Mouse (Mus musculus) gastrocnemius, adult 8-10 months (tissue): Measurements from ENCODE around the gene Ciz1. TPM values are rescaled to one million over a fixed set of nuclear protein-coding genes. Genes with fewer than 3 reads are reported as not detected.
"Not testable (repeated sequence)": the region's sequence is repeated elsewhere in the genome, so short reads cannot be mapped to it uniquely, and the experiment has no call there.

Source experiments
- DNase-seq, 2 experiments: peaks; one replicate each; pipeline ENCODE4 v3.0.0; 2022; ENCODE audit warnings: low spot score in 2 of 2
- total RNA-seq, 4 experiments: library from RNA; stranded (reverse); gene quantifications; 2 replicates each; pipeline ENCODE4 v1.2.4; 2022

Gene Ciz1
- total RNA-seq, 4 experiments from 2014 or later, result 18.3 to 28.1 (median 25.8) TPM

DNA sequence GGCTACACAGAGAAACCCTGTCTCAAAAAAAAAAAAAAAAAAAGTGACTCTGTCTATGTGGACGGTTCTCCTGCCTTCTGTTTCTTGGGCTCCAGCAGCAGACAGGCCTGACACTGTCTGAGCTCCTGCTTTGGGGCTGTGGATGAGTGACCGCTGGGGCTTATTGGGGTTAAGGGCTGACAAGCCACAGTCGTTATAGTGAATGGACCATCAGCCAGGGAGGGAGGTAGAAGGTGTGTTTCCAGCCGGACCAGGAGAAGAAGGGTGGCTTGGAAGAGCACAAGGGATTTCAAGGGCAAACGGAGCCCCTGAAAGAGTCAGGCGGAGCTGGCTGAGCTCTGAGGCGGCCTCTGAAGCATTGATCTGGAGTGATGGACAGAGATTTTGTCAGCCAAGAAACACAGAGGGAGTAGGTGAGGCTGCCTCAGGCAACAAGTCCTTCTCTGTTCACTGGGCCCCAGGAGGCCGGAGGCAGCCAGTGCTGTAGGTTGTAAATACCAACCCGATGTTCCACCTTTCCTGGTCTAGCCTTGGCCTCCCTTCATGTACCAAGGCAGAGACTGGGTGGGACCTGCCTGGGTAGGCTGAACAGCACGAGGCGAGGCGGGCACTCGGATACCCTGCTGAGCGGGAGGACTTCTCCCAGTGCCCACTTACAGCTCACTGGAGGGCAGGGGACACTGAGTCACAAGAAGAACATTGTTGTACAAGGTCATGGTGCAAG, 7.4 kb upstream of the Ciz1 start:
- DNase-seq, result no peak

DNA sequence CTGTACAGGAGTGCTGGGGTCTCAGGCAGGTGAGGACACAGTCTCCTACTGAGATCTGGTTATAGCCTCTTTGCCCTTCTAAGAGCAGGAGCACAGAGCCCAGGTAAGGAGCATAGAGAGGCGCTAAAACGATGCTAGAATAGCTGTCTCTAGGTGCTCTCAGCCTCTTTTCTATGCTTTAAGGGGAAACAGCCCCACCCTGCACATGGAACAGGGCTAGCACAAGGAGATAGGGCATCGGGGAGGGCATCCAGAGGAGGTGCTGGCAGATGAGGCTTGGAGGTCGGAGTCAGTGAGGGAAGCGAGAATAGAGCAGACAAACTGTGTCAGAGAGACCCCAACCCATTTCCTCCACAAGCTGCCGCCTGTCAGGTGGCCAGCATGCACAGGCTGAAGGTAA, 5.1 kb upstream of the Ciz1 start:
- DNase-seq, result no peak

DNA sequence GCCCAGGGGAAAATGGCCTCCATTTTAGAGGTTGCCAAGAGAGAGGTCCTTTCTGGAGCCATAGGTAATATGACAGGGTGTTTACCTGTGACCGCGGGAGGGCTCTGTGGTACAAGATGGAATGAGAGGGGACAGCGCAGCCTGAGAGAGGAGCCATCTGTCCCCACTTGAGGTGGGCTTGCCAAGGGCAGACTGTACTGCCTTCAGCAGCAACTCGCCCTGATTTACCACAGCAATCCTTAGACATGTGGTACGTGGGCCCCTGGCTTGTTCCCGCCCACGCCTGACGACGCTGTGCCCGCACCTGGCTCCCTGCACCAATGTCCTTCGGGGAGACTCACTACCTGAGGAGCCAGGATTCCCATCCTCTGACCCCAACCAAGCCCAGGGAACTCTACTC, 3.8 kb upstream of the Ciz1 start:
- no peak for DNase-seq

DNA sequence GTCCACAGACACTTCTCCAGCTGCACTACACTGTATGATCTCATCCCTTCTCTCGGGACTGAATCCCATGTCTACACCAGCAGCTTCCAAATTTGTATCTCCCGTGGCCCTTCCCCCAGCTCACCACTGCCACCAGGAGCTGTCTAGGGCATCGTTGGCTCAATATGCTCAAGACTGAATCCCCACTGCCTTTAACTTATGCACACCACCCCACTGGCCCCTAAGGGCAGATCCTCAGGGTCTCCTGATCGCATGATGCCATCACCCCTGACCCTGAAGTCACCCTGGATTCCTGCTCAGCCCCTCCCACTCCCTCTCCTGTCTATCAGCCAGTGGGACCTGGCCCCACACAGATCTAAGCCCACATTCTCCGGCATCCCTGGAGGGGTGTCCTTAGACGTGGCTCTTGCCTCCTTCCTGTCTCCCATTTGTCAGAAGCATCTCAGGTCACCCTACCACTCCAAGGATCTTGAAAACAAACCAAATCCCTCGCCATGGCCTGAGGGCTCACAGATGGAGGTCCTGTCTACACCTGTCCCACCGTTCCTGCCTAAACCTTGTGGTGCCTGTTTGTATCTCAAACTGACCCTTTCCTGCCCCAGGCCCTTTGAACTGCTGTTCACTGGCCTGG, 2.4 kb upstream of the Ciz1 start:
- no peak for DNase-seq

DNA sequence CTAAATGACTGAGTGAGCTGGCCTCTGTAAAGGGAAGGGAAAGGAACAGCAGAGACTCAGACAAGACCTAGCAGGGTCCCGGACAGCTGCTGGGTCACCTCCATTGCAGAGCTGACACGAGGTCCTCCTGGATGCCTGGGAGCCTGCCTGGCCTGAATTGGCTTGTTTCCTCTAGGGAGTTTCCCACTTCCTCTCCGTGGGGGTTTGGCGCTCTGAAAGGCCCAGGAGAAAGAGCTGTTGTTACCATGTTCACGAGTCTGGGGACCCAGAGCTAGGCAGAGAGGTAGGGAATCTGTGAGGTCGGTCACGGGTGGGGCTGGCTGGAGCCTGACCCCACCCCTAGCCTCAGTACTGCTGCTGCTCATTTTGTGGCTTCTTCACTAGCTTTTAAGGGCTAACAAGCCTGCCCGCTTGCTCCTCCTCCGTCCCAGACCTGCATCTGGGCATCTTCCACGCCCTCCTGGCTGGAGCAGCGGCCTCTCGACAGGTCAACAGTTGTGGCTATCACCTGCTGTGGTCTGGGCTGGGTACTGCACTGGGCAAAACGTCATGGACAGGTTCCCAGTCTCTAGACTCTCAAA, 1.6 kb upstream of the Ciz1 start:
- DNase-seq, result no peak

DNA sequence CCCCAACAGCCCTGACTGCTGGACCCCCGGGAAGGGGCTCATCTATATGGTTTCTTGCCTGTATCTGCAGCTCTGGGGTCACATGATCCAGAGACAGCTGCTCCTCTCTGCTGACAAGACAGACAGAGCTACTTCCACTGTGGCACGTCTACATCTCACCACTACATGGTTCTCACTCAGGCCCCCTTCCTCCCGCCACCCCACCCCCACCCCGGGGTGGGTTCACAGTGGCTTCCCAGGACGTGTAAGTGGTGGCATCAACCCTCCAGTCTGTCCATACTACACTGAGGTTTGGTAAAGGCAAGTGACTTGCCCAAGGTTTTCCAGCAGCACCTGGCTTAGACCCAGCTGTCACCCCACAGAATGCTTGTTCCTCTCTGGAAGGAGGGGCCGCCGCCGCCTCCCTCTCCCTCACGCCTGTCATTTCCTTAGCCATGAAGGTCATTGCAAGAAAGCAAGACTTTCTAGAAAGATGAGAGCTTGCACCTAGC, 611 bp upstream of the Ciz1 start:
- DNase-seq, result no peak

DNA sequence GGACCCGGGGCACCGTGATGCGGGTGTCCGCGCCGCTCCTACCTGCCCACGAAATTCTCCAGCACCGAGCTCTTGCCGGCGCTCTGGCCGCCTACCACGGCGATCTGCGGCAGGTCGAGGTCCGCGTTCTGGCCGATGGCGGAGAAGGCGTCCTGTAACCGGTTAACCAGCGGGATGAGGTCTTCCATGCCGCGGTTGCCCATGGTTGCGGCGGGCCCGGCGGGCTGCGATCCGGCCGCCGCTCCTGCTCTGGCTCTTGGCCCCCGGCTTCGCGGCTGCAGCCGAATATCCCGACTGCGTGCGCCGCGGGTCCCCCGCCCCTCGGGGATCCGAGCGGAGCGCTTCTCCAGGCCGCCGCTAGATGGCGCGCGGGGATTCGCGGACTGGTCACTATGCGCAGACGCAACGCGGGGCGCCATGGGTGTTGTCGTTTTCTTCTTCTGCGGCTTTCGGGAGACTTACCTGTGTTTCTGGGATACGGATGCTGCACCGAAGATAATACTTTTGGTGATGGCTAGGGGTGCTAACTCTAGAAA, 948 bp downstream of the Ciz1 start, which contains the start of gene Dnm1:
Gene Dnm1, minus strand, starts transcription at position 332 of the 536 bp plus-strand sequence.
- peak; percentile 85 for DNase-seq

DNA sequence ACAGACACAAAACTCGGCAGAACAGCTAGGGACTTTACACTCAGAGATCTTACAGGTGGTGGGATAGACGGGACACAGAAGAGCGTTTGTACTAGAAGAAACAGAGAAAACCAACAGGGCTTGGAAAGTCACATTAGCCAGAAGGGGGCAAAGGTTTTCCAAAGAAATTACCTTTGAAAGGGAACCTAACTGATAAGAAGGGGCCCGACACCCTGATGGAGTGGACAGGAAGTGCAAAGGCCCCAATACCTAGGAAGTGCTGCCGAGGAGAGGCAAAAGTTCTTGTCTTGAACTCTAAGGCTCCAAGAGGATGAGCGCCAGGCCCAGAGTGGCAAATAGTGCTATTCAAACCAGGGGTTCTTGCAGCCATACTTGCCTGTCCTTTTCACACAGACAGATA, 1.7 kb downstream of the Ciz1 start:
- no peak for DNase-seq

DNA sequence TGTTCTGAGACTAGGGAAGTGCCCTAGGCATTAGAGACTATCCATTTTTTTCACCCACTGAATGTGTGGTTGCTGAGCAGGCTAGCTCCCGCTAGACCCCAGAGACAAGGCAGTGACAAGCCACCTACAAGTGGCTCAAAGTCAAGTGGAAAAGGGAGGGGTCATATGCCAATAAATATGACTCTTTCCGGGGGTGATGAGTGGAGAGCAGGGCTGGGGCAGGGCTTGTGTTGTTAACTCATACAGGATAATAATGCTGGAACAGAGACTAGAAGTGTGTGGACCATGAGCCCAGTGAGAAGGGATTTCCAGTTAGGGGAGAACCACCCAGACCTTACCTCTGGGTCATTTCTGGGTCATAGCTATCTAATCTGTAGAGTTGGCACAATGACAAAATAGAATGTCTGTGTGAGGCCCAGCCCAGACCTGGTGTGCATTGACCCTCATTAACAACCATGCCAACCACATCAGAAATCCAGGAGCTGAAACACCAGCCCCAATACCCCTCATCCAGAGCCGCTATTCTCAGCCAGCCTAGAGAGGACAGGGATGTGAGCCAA, 2.3 kb downstream of the Ciz1 start:
- no peak for DNase-seq

DNA sequence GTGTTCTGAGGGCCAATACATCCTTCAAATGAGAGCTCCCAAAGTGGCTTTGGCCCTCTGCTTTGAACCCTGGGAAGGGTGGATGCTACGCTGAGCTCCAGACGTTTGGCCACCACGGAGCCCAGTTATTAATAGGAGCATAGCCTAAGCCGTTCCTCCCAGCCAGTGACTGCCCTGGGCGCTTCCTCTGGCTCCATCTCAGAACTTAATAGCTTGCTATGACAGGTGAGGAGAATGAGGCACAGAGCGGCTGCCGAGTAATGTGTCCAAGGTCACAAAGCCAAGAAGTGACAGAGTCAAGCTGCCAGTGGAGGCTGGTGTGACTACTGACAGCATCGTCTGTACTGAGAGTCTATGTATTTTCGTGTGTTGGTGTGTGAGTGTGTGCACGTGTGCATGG, 4.1 kb downstream of the Ciz1 start:
- peak; percentile 31 to 61 for DNase-seq

DNA sequence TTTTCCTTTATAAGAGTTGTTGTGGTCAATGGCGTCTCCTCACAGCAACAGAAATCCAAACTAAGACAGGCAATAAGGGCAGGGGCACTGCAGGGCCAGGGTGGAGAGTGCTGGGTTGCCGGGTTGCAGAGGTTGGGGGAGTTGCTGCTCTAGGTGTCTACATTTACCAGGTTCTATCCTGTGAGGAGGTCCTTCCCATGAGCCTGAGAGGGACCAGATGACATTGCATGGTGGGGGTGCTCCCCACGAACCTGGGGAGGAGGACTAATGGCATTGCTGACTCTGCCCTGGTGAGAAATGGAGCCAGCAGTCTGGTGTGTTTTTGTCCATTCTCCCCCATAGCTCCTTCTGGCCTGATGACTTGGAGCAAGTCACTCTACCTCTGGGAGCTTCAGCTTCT, 5.6 kb downstream of the Ciz1 start:
- DNase-seq, result no peak

DNA sequence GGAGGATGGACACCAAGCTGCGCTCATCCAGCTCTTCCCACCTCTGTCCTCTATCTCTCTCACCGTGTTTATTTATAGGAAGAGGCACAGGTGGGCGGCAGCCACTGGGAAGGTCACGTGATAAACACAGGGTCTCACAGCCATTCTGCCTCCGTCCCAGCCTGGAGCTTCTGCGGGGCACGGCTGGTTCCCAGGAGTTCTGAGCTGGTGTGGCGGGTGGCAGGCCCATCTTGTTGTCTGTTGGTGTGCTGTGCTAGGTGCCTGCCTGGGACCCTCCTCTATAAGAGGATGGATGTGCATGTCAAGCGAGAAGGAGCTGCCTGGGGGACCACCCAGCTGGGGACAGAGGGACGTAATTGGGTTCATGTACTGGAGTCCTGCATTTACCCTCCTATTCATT, 6.3 kb downstream of the Ciz1 start:
- DNase-seq, result no peak

DNA sequence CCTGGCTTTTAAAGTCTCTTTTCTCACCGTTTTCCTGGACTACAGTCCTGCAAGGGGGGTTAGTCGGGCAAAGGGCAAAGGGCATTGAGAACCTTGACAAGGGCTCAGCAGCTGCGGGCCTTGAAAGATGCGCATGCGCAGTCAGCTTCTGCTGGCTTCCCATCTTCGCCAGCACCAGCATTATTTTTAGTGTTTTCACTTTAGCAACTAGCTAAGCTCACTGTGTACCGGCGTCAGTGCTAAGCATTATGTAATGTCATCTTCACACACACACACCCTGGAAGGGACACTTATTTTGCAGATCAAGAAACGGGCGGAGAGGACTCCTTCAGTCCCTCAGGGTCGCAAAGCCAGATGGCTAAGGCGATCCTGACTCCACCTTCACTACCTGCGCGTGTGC, 8.6 kb downstream of the Ciz1 start:
- DNase-seq, result peak; percentile 73 to 79

DNA sequence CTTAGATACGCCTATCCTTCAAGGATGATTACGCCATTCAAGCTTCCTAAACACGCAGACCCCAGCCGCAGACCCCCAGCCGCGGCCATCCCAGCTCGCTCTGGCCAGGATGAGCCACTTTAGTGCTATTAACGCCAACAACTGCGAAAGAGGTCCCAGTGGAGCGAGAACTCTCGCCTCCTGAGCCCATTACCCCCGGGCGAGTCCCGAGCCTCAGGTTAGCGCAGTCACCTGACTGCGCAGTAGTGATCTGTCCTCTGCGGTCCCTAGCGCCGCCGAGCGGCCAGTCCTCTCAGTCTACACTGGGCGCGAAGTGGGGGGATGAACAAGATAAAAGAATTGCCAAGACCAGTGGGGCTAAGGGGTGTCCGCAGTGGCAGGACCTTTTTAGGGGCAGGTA, 9.3 kb downstream of the Ciz1 start:
- peak; percentile 69 to 73 for DNase-seq

DNA sequence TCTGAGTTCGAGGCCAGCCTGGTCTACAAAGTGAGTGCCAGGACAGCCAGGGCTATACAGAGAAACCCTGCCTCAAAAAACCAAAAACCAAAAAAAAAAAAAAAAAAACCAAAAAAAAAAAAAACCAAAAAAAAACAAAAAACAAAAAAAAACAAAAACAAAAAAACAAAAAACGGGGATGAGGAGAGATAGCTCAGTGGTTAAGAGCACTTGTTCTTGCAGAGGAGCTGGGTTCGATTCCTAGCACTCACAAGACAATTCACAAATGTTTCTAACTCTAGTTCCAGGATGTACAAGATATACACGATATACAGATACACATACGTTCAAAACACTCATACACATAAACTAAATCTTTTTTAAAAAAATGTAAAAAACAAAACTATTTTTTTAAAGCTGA, 10.1 kb downstream of the Ciz1 start:
- not testable (repeated sequence) for DNase-seq

DNA sequence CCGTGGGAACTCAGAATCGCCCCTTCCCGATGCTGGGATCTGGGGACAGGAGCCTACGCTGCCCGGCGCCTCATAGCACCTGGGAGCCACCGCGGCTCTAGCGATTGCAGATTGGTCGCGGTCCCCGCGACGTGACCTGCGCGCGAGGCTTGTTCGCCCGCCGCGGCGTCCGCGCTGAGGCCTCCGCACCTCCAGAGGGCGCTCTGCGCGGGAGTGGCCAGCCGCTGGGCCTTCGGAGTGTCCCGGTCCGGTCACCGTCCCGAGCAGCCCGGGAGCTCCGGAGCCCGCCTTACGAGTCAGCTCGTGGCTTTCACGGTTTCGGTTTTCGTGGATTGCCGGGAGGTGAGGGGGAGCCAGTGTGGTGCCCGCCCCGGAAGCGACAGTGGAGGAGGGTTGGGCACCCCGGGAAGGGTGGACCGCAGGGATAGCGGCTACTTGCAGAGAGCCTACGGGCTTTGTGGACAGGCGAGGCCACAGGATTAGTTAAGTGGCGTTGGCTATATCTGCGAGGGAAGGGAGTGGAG, 10.8 kb downstream of the Ciz1 start:
- peak; percentile 87 to 91 for DNase-seq

DNA sequence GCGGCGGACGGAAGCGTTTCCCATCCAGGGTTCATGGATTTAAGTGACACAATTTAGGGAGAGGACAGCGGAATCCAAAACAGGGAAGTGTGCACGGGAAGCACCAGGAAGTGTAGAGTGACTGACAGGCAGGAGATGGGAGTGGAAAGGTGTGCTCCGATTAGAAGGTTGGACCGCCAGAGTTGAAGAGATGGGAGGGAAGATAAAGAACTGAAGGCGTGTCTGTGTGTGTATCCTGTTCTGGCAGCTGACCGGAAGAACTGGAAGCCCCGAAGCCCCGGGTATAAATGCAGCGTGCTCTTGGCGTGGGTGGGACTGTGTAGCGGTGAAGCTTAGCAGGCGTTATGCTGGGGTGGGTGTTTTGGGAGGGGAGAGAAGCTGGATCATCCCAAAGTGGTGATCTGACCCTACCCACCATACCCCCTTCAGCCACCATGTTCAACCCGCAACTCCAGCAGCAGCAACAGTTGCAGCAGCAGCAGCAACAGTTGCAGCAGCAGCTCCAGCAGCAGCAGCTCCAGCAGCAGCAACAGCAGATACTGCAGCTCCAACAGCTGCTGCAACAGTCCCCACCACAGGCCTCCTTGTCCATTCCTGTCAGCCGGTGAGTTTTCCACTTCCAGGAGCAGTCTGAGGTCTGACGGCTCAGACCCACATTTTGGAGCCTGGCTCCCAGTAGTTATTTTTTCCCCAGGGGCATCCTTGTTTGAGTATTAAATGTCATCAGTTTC, 11.4 kb downstream of the Ciz1 start:
- DNase-seq, result no peak

DNA sequence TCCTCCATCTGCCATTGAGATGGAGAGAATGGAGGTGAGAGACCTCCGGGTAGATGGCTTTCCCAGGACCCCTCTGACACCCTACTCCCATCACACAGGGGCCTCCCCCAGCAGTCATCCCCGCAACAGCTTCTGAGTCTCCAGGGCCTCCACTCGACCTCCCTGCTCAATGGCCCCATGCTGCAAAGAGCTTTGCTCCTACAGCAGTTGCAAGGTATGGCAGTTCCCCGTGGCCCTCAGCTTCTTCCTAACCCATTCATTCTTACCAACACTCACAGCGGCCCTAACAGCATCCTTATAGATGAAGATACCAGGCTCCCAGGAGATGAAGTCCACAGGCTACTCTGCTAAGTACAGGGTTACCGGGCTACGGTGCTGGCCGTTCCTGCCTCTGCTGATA, 12.0 kb downstream of the Ciz1 start:
- DNase-seq, result no peak

DNA sequence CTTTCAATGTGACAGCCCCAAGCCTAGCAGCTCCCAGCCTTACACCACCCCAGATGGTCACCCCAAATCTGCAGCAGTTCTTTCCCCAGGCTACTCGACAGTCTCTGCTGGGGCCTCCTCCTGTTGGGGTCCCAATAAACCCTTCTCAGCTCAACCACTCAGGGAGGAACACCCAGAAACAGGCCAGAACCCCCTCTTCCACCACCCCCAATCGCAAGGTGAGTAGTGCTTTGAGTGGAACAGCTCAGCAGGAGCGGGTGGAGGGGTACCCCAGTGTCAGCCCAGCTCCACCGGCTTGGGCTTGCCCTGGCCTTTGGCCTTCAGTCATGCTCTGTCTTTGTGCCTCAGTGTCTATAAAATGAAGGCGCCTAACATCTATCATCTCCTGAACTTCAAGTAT, 15.2 kb downstream of the Ciz1 start:
- DNase-seq, result no peak

DNA sequence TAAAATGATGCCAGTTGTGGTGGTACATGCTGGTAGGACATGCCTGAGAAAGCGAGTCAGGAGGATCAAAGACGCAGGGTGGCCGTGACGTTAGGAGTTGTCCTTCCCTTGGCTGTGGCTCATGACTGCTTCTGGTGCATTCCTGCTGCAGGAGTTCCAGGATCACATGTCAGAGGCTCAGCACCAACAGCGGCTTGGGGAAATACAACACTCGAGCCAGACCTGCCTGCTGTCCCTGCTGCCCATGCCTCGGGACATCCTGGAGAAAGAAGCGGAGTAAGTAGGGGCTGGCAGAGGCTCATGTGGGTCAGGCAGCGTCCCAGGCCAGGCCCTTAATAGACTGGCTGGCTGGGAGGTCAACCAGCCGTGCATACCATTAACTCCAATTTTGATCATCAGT, 22.1 kb downstream of the Ciz1 start:
- peak; percentile 61 to 79 for DNase-seq

DNA sequence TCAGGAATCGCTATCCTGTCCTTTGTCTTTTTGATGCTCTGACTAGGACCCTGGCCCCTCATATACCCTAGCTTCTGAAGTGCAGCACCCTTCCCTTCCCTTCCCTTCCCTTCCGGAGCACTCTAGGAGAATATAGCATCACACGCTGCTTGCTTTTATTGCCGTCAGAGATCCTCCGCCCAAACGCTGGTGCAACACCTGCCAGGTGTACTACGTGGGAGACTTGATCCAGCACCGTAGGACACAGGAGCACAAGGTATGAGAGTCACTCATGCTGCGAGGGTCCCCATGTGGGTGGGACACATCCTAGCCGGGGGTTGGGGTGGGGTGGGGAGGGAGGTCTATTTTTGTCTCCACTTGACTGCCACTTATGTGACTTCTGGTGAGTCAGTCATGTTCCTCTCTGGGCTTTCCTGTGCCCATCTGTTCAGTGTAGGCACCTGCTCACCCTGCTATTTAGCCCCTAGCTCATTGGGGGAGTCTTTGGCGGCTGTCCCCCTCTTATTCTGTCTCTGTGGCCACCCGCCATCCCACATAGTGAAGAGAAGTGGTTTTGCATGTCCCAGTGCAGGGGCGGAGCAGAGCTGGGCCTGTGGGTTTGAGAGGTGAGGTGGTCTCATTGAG, 23.3 kb downstream of the Ciz1 start:
- DNase-seq, result no peak
